Mouse (Mus musculus) C2C12 (cell line): ENCODE measurements around the gene Srgap1.

Experiments
- CEBPB ChIP-seq: IDR thresholded peaks from one replicate; pipeline ENCODE4 v1.6.1; 2011; ENCODE audit warnings: low read depth, mild to moderate bottlenecking, control low read depth, moderate library complexity
- CTCF ChIP-seq: IDR thresholded peaks from one replicate; pipeline ENCODE4 v1.5.1; 2011; ENCODE audit not compliant: control insufficient read depth, insufficient read depth, insufficient read length
- MAX ChIP-seq: IDR thresholded peaks from one replicate; pipeline ENCODE4 v1.6.1; 2011; ENCODE audit warnings: mild to moderate bottlenecking, control low read depth
- MYOG ChIP-seq: IDR thresholded peaks from one replicate; pipeline ENCODE4 v1.6.1; 2011; ENCODE audit not compliant: control insufficient read depth, insufficient read length; ENCODE audit errors: extremely low read depth

- TF ChIP-seq CTCF, result no peak
- no peak for TF ChIP-seq MYOG
- no peak for TF ChIP-seq CEBPB
- TF ChIP-seq MAX, result no peak
Observed at GRCm38 (mm10) chr10:121886805-121887204, 160.3 kb downstream of the Srgap1 start.
